19 mouse cellular contexts compared by ENCODE assay signal in genomic region chr6:135055882-135056281, GRCm38 (mm10).
"Had no signal": no experiment of that assay in that cellular context is flagged by ENCODE, and none has a peak within 500 bp of the region (broad histone marks: within the 10 kb centered on the region; RNA-seq: fewer than 3 reads in every experiment).

No protein-coding gene starts in this region.

- ATAC-seq: liver, embryonic 12.5 days; midbrain, embryonic 16.5 days had no signal

- H3K9me3 ChIP-seq: liver, embryonic 12.5 days; midbrain, embryonic 10.5 days; midbrain, embryonic 12.5 days; neural tube, embryonic 13.5 days; neural tube, embryonic 15.5 days; stomach, embryonic 15.5 days had no signal

- H3K27me3 ChIP-seq: neural tube, embryonic 13.5 days; neural tube, embryonic 15.5 days; stomach, embryonic 15.5 days had no signal

- H3K27ac ChIP-seq: liver, embryonic 12.5 days; liver, embryonic 14.5 days; midbrain, embryonic 10.5 days; midbrain, embryonic 12.5 days; neural tube, embryonic 13.5 days; neural tube, embryonic 15.5 days; stomach, embryonic 15.5 days had no signal

- H3K4me1 ChIP-seq: midbrain, embryonic 10.5 days; neural tube, embryonic 13.5 days; stomach, embryonic 15.5 days had no signal

- H3K9ac ChIP-seq: liver, embryonic 12.5 days; liver, embryonic 14.5 days; lung, embryonic 14.5 days; midbrain, embryonic 12.5 days; neural tube, embryonic 13.5 days; neural tube, embryonic 15.5 days; stomach, embryonic 15.5 days had no signal

- H3K36me3 ChIP-seq: liver, embryonic 12.5 days; midbrain, embryonic 10.5 days; midbrain, embryonic 12.5 days; neural tube, embryonic 13.5 days; neural tube, embryonic 15.5 days; stomach, embryonic 15.5 days had no signal

- H3K4me3 ChIP-seq: liver, embryonic 12.5 days; midbrain, embryonic 10.5 days; midbrain, embryonic 12.5 days; myocyte; neural tube, embryonic 13.5 days; neural tube, embryonic 15.5 days; stomach, embryonic 15.5 days had no signal

- DNase-seq: lung, embryonic 14.5 days; midbrain, embryonic 14.5 days; retina, postnatal 1 day; right cerebral cortex, adult 18-20 months; right cerebral cortex, postnatal 25 days; right cerebral cortex, postnatal 4 days; spleen, adult 18-20 months; thymus, adult 18-20 months; thymus, postnatal 14 days; thymus, postnatal 36 days had no signal

- H3K4me2 ChIP-seq: liver, embryonic 12.5 days; lung, embryonic 14.5 days; midbrain, embryonic 12.5 days; neural tube, embryonic 13.5 days; neural tube, embryonic 15.5 days; stomach, embryonic 15.5 days had no signal
